Mouse (Mus musculus) cerebellum, adult 8-10 months (tissue): ENCODE results near the gene Stxbp4.

Experiments used
- DNase-seq: peaks from one replicate; pipeline ENCODE4 v3.0.0; 2022

The Stxbp4 gene

DNA sequence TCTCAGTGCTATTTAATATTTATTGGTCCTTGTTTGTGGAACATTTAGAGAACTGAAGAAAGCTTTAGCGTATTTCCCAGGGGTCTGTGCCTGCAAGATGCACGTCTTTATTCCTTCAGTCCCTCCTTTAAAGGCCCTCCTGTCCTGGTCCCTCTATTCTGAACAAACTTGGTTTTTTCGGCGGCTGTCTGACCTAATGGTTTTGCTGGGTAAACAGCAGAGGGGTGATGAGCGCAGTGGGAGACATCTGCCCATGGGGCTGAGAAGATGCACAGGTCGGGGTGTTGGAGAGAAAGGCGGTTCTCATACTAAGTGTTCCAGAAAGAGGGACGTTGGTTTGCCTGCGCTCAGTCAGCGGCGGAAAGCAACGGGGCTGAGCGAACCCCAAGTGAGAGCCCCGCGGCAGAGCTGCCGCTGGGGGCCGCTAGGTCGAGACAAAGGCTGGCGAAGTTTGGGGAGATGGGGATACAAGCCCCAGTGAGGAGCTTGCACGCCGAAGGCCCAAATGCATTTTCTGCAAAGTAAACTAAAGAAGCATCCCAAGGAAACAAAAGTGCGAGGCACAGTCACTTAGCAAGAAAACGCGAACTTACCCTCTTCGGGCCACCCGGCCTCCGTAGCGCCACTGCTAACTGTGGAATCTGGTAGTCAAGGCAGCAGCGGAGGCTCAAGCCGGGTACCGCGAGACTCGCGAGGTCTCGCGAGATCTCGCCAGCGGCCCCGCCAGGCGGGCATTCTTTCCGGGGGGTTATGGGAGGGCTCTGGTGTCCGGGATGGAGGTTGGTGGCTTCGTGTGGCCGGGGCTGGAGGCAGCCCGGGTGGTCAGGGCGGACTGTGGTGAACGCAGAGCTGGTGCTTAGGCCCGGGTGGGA, at the start of gene Stxbp4, which contains the start of gene Cox11:
TSS of gene Stxbp4 (minus strand) at position 645 of the 872 bp plus-strand sequence.
TSS of gene Cox11 (plus strand) at position 734 of the 872 bp plus-strand sequence.
- DNase-seq, result peak; percentile 91

DNA sequence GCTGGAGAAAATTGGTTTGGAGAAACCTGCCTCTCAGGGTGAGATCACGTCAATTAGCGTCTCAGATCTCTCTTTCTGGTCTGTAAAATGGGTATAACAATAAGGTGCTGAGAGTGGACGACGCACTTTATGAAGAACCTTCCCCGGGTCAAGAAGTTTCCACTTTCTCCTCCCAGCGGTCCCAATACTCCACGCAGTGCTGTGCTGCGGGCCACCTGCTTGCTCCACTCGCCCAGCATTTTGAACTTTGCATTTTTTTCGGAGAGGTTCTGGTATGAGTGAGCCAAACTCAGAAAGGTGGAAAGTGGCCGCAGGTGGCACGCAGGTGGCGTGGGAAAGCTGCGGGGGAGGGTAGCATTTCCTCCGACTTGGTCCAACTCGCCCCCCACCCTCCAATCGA, 49.2 kb upstream of the Stxbp4 start:
- DNase-seq, result no peak

DNA sequence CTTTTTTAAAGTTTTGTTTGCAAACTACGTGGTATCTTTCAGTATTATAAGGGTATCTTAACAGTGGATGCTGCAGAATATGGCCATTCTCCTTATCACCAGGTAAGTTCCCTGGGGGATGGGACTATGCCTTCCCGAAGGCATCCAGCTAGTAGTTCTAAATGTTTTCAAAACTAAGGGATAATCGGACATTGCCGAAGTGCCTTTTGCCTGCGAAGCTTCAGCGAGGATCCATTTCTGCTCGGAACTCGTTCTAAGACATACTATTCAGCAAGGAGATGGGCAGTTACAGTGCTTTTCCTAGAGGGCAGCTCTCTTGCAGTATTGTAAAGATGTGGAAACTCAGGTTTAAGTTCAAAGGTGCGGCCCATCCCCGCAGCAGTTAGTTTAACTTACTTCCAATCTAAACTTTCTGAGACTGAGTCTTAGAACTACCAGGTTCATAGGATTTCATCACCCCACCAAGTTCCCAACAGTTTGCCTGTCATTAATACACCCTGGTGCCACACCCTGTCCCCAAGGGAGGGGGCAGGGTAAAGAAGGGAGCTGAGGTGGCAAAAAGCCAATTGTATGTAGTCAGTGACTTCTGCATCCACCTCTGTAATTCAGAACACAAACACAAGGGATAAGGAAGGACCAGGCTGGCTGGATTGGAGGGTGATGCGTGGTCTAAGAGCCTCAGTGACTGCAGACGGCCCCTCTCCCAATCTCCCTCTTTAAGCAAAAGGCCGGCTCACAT, 48.6 kb upstream of the Stxbp4 start:
- DNase-seq, result no peak

DNA sequence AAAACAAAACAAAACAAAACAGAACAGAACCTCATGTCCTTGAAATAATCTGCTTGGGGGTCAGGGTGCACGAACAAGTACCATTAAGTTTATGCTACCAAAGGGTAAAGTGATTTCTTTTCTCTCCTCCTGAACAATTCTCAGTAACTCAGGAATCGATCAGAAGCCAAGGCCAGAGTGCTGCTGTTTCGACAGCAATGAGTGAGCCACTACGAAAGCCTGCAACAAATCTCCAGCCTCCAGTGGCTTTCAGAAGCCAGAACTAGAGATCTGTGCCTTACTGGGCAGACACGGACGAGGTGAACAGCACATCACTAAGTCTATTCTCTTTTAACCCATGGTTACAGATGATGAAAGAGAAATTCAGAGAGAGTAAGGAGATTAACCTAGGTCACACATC, 47.3 kb upstream of the Stxbp4 start:
- no peak for DNase-seq

- no peak for DNase-seq
These were observed 46.9 kb upstream of the Stxbp4 start for GRCm38 (mm10) chr11:90684765-90685164.

- DNase-seq, result no peak
These were observed 43.3 kb upstream of the Stxbp4 start for GRCm38 (mm10) chr11:90681171-90681570.

GRCm38 (mm10) chr11:90678582-90678981, 40.7 kb upstream of the Stxbp4 start:
- no peak for DNase-seq

GRCm38 (mm10) chr11:90677771-90678288, 39.9 kb upstream of the Stxbp4 start:
- DNase-seq, result no peak

DNA sequence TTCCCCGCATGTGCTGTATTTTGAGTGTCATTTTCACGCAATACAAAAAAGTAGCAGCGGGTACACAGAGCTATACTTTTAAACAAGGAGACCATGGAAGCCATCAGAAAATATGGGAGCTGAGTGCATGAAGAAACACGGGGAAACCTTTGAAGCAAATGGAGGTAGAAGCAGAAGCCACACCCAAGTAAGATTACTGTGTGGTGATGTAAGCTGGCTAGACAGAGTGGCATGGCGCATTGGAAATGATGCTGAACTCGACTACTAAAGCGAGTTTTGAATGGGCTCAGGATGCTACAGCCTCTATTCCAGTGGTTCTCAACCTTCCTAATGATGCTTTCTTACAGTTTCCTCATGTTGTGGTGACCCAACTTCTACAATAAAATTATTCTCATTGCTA, 39.1 kb upstream of the Stxbp4 start:
- no peak for DNase-seq

GRCm38 (mm10) chr11:90675479-90676110, 37.7 kb upstream of the Stxbp4 start:
- no peak for DNase-seq

- DNase-seq, result no peak
These were observed 29.4 kb upstream of the Stxbp4 start for GRCm38 (mm10) chr11:90667325-90667724.

DNA sequence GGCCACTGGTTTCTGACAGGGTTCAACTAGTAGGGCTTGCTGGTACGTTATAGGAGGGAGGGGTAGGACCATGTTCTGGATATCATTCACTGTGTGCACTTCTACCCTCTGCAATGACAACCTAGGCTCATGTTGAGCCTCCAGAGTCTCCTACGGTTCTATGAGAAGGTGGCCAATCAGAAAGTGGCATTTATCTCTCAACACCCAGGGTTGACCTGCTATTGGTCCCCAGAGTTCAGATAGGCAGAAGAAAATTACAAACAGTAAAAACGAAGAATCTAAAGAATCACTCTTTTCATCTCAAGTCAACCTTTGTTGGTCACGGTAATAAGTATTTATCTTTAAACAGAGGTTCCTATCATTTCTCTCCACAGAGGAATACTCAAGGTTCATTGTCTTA, 29.0 kb upstream of the Stxbp4 start:
- DNase-seq, result no peak

DNA sequence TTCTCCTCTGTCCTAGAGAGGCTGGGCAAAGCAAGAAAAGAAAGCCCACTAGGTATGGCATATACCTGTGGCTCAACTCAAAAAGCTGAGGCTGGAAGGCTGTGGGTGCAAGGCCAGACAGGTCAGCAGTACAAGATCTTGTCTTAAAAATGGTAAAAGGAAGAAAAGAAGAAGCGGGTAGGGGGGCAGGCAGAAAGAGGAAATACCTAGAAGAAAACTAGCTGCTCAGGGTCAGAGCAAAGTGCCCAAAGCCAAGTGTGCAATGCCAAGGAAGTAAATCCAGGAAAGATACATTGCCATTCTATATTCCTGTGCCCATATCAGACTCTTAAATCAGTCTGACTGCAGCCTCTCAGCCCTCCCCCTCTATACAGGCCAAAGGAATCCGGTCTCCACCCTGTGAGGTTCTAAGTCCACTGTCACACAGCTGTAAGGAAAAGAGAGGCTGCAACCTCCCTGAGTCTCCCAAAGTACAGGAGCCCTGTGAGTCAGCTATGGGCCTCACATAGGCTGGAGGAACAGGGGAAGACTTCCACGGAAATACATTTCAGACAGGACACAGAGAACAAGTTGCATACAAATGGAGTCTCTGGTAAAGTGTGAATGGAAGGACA, 28.4 kb upstream of the Stxbp4 start:
- DNase-seq, result no peak

DNA sequence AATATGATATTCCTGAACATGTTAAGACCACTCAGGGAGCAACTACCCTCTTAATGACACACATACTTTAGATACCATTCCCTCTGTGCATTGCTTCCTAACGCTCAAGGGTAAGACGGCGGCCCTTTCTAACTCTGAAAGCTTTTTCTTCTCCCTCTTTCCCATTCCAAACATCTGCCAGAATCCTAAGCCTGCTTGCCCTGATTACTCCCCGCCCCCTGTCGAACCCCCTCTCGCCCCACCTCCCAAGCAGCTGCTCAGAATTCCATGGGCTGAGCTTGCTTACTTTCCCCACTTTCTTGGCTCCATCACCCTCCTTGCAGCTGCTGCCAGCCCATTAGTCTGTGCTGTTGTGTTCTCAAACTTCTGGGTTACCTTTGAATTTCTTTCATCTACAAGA, 27.3 kb upstream of the Stxbp4 start:
- DNase-seq, result no peak

GRCm38 (mm10) chr11:90664345-90664986, 26.6 kb upstream of the Stxbp4 start:
- DNase-seq, result no peak

GRCm38 (mm10) chr11:90663618-90664297, 25.9 kb upstream of the Stxbp4 start:
- DNase-seq, result no peak

DNA sequence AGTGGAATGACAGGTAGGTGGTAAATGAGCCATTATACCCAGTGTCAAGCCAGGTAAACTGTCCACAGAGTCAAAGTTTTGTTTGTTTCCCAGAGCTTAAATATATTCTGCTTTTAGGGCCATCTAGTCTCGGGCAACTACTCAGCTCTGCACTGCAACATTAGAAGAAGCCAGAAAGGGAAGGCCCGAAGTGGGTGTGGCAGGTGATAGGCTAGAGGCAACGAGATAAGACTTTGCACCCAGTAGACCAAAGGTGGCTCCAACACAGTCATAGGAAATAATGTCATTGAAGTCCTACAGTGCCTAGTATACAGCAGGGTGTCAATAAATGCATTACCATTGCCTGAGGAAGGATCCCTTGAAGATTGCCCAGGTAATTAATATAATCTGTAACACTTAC, 25.2 kb upstream of the Stxbp4 start:
- no peak for DNase-seq

- no peak for DNase-seq
These were observed 22.8 kb upstream of the Stxbp4 start for GRCm38 (mm10) chr11:90660662-90661061.

- no peak for DNase-seq
These were observed 19.6 kb upstream of the Stxbp4 start for GRCm38 (mm10) chr11:90657527-90657926.

- no peak for DNase-seq
These were observed 14.7 kb upstream of the Stxbp4 start for GRCm38 (mm10) chr11:90652603-90653002.

- no peak for DNase-seq
These were observed 12.5 kb upstream of the Stxbp4 start for GRCm38 (mm10) chr11:90650231-90650885.
